Mouse (Mus musculus) adrenal gland, adult 8-10 months (tissue): ENCODE measurements around the gene Gpd1l. TPM values are rescaled to one million over a fixed set of nuclear protein-coding genes. Genes with fewer than 3 reads are reported as not detected.

Experiments
- DNase-seq: peaks from one replicate; pipeline ENCODE4 v3.0.0; 2022
- total RNA-seq, 4 experiments: library from RNA; stranded (reverse); gene quantifications; 2 replicates each; pipeline ENCODE4 v1.2.4; 2022

The Gpd1l gene
- total RNA-seq, 4 experiments from 2014 or later: 30.8 to 40.4 (median 33.2) TPM

DNA sequence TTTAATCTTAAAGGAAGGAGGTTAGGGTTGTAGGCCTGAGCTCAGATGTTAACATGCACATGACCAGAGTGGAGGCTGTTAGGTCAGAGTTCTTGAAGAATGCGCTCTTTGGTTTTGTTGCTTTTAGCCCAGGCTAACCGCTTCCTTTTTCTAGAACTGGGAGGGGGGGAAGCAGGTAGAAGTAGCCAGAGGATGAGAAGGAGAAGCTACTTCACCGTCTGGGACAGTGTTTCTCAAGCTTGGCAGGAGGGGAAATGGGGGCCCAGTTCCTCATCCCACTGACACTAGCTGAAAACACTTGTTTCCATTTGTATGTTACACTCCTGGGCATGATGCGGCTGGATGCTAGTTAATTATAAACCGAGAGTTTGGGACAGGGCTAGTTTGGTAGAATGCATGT, 8.2 kb downstream of the Gpd1l start:
- no peak for DNase-seq

DNA sequence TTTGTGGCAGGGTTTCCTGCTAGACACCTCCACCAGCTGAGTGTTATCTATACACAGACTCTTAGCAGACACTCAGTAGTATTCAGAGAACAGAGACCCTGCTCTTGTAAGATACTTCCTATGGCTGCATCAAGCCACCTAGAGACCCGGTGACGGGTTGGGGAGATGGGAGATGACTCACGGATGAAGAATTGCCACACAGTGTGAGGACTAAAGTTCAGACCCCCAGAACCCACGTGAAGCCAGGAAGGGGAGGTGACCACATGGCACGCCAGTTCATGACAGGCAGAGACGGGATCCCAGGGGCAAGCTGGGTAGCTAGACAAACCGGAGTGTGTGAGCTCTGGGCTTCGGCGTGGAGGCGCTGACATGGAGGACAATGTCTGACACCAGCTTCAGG, 8.7 kb downstream of the Gpd1l start:
- DNase-seq: no peak

DNA sequence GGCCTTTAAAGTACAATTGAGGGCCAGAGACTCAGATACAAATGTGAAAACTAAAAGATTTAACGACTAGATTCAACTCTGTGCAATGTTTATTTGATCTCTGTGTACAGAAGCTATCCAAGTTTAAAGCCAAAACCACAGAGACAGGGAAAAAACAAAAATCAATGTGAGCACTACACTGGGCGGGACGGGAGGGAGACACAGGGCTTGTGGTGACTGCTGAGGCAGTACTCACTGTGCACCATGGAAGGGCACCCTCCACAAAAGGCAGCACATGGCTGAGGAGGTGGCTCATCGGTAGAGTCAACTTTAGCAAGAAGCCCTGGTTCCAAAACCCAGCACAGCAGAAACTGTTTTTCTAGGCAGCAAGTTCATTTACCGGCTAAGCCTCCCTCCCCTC, 9.3 kb downstream of the Gpd1l start:
- no peak for DNase-seq

DNA sequence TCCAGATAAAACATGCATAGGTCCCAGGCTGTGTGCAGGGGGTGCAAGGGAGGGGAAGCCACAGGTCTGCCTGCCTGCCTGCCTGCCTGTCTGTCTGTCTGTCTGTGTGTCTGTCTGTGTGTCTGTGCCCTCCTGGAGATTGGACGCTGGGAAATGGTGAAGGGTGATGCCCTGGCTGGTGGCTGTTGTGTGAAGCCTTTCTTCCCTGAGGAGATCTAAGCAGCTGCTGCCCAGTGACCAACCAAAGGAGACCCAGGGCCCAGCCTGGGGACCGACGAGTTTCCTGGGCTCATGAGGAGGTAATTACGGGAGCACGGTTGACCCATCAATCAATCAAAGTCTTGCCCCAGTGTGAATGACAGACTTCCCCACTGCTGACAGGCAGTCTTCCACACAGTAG, 11.6 kb downstream of the Gpd1l start:
- DNase-seq: no peak

DNA sequence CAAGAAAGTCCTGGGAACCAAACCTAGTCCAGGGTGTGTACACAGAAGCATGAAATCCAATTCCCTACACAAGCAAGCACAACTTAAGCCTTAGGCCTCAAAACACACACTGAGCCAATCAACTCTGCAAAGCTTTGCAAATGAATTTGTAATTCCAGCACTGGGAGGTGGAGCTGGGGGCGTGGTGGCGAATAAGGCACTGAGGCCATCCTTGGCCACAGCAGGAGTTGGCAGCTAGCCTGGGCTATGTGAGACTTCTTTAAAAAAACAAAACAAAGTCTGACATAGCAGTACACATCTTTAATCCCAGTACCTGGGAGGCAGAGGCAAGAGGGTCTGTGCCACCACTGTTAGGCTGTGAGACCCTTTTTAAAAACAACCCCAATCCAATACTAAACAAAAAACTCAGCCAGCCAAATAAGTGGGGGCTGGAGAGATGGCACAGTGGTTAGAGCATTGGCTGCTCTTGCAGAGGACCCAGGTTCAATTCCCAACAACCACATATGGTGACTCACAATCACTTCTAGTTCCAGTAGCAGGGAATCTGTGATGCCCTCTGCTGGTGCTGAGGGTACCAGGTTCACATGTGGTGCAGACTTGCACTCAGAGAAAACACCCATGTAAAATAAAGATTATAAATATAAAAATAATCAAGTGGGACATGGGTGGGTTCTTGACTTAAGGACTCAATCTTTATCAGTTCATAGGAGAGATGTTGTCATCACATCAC, 12.3 kb downstream of the Gpd1l start:
- no peak for DNase-seq

DNA sequence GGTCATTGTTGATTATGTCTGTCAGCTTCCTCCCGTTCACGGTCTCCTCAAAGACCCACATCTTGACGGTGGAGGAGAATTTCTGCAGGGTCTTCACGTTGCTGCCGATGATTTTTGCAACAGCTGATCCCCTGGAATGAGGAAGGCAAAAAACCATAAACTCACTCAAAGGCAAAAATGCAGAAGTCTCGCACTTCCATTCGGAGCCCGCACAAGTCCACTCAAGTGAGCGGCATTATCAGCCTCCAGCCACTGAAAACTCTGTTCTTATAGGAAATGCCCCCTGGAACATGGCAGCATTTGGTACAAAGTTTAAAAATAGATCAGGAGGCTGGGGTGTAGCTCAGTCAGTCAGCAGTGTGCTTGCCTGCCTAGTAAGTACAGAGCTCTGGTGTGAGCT, 13.2 kb downstream of the Gpd1l start:
- DNase-seq: no peak

DNA sequence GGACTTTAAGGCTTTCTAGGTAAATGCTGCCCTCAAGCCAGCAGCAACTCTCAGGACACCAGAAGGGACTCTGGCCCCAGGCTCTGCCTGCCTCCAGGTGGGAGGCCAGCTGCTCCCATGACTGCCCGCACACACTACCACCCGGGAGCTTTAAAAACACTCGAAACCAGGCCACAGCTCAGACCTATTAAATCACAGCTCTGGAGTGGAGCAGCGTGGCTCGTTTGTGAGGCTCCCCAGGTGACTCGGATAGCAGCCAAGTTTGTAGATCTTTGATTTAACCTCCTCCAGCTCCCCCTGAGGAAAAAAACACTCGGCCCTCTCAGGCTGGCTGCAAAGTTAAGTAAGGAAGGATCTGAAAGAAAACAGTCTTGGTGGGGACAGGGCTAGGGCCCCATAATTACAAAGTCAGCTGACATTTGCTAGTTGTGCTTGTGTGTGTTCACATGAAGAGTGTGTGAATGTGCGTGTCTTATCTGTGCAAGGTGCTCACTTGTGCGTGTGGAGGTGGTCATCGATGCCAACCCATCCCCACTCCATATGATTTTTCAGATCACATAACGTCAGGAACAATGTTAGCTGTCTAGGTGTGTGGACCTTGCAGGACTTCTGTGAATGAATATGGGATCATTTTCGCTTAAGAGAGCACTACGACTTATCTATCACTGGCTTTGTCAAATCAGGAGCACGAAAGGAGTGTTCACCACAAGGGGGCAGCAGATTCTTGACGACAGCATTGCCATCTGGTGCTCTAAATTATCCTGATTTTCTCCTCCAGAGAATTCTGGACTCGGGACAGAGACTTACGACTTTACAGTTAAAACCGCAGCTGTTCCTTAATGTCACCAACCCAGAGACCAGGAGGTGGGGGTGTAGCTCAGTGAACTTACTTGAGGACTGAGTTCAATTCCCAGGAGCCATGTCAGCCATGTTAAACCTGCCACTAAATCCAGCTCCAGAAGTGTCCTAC, 20.8 kb downstream of the Gpd1l start:
- DNase-seq: peak; percentile 32

DNA sequence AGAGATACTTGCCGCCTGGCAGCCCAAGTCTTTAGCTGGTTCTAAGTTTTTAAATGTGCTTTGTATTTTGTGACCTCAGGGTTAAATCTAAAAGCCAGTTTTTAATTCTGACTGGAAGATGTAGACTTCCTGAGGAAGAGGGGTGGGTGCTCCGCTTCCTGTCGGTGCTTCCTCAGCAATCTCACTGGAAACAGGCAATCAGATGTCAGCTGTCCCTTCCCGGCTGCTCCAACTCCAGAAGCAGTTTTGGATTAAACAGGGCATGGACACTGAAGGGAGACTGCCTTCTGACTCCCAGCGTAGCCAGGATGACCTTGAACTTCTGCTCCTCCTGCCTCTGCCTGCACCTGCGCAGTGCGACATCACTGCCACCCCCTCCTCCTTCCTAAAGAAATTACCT, 26.3 kb downstream of the Gpd1l start:
- no peak for DNase-seq

DNA sequence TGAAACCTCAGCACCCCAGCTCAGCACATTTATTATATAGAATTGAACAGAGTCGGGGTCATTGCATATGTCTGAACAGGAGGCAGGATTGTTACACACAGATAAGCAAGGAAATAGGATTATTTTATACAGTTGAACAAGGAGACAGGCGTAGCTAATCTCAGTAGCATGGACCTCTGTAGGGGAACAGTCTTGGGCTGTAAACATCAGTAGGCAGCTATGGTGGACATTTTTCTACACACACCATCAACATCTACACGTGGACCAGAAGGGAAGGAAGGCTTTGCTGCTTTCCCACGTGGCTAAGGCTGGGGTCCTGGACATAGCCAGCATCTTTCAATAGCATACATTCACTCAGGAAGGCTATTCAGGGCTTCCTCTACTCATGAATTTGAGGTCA, 37.9 kb downstream of the Gpd1l start:
- DNase-seq: no peak

DNA sequence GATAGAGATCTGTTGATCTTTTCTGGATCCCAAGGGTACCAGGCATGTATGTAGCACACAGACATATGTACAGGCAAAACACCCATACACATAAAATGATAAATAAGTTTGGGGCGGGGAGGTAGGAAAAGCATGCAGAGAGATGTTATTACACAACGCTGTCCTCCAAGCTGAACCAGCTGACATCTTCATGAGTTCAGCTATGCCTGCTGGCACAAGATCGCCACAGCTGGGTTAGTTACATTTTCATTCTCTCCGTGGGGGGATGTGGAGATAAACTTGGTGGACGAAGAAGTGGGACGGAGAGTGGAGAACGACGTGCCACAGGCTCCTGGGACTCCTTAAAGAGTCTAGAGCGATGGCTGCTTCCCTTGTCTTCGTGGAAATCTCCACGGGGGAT, 40.8 kb downstream of the Gpd1l start:
- no peak for DNase-seq

DNA sequence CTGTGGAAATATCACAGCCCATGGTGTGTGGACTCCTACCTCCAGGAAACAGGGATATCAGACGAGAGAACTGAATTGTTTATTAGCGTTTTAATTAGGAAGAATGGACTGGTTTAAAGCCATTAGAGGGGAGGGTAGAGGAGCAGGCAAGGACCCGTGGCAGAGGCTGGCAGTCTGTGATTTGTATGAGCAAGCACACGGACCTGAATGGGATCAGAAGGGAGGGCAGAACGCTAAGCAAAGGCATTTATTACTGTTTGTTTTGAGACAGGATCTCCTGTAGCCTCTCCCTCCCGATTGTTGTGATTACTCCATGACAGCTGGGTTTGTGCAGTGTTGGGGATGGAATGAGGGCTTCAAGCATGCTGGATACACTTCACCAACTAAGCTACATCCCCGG, 43.4 kb downstream of the Gpd1l start:
- DNase-seq: no peak

DNA sequence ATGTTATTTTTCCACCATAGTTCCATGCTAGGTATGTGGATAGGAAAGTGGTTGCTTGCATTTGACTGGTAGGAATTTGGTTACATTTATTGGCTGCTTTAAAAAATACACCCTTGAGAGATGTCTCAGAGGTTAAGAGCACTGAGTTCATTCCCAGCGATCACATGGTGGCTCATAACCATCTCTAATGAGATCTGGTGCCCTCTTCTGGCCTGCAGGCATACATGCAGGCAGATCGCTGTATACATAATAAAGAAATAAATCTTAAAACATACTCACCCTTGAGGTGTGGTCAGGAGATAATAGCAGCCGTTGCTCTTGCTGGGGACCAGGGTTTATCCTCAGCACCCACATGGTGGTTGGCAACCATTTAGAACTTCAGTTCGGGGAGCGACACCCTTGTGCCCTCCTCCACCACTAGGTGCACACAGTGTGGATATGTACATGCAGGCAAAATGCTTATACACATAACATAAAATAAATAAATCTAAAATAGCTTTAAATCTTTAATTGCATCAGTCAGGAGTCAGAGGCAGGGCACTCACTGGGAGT, 44.9 kb downstream of the Gpd1l start:
- DNase-seq: no peak

DNA sequence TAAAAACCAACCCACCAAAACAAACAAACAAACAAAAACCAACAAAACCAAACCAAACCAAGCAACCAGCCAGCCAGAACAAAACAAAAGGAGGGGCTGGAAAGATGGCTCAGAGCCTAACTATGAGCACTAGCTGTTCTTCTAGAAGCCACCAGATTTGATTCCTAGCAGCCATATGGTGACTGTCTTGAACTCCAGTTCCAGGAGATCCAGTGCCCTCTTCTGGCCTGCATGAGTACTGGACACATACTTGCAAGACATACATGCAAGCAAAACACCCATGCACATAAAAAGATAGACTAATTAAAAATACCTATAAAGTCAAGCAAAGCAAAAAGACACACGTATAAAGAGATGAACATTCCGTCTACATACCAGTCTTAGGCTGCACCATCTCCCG, 46.1 kb downstream of the Gpd1l start:
- DNase-seq: no peak

DNA sequence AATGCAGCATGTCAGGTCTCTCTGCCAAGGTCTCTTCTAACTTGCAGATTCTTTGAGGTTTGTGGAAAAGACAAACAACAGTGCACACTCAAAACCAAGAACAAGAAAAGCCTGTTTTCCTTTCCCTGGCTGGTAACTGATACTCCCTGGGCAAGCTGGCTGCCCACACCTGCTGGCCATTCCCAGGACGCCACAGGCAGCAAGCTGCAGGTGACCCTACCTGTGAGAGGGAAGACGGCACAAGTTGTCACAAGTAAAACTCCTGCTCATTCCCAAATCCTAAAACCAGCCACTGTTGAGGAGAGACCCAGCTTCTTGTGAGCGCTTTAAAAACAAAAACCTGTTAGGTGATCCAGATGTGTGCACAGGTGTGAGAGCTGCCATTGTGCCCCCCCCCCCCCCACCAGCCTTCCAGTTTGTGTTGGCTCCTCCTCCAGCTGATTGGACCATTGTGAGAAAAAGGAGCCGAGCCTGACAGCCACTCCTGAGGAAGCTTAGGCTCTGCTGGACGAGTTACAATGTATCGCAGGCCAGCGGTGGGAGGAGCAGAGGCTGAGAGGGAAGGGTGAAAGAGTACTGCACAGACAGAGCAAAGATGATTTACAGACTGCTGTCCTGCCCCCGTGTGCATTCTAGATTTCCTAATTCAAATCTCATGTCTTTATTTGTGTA, 47.7 kb downstream of the Gpd1l start:
- DNase-seq: no peak

DNA sequence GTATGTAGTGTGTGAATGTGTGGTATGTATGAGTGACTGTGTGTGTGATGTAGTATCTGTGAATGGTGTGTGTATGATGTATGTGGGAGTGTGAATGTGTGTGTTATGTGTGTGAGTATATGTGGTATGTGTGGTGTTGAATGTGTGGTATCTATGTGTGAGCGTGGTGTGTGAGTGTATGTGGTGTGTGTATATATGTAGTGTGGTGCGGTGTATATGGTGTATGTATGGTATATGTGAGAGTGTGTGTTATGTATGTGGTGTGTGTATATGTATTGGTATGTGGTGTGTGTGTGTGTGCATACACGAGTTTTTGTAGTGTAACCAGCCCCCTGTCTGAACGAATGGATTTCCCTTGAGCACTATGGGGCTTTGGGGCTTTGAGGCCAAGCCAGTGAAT, 48.2 kb downstream of the Gpd1l start:
- DNase-seq: no peak

DNA sequence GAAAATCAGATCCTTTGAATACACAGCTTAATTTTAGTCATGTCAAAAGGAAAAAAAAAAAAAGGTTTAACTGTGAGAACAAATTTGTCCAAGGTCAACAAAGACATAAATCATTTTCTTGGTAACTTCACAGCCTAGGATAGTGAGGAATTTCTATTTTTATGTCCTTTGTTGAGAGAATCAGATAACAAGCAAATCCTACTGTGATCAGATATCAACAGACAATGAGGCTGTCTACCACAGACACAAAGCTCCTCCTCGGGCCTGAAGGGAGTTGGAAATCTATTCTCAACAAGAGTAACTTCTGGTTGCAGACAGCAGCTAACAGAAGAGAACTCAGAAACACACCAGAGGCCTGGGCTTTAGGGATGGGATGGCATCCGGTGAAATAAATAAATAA, 51.8 kb downstream of the Gpd1l start:
- DNase-seq: no peak

DNA sequence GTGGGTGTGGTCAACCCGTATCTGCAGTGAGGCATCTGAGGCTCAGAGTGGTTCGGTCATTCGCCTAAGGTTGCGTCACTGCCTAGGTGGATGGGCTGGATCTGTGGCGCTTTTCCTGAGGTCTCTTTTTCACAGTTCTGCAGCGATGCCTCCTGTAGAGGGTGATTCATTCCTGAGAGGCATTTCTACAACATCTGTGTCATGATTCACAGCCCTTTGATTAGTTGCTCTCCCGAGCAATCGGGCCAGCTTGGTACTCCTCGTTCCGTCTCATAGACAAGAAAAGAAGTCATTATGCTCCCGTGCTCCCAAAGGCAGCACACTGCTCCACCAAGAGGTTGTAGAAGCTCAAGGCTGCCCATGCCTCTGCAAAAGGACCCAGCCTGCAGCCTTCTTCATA, 78.5 kb downstream of the Gpd1l start:
- DNase-seq: peak; percentile 13

DNA sequence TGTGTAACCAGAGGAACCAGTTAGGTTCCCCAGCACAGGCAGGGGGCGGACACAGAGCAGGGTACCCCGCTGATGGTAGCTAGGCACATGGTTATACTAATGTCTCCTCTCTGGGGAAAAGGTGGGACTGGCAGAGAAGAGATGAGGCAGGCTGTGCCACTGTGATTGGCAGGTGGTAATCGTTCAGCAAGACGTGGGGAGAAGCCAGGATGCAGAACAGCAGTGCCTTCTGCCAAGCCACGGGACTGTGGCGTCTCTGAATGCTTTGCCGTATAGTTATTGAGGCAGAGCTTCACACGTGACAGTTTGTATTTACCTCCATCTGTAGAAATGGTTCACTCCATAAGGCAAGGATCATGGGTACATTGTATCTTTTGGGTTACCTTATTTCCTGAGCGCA, 79.1 kb downstream of the Gpd1l start:
- DNase-seq: no peak

DNA sequence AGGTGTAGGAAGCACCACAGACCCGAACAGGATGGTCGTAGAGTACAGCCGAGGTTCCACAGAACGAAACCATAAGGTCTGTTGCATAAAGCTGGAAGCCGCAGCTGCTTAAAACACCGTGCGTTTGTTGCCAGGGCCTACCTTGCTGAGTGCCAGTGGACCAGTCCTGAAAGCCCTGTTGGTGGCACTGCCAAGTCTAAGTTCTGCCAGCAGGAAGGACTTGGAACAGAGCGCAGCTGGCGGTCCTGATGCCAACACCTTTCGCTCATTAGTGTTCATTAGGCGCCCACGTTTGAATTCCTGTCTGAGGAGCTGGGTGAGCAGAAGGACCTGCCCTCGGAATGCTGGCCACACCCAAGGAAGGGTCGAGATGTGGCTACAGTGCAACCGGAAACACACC, 80.5 kb downstream of the Gpd1l start:
- no peak for DNase-seq

DNA sequence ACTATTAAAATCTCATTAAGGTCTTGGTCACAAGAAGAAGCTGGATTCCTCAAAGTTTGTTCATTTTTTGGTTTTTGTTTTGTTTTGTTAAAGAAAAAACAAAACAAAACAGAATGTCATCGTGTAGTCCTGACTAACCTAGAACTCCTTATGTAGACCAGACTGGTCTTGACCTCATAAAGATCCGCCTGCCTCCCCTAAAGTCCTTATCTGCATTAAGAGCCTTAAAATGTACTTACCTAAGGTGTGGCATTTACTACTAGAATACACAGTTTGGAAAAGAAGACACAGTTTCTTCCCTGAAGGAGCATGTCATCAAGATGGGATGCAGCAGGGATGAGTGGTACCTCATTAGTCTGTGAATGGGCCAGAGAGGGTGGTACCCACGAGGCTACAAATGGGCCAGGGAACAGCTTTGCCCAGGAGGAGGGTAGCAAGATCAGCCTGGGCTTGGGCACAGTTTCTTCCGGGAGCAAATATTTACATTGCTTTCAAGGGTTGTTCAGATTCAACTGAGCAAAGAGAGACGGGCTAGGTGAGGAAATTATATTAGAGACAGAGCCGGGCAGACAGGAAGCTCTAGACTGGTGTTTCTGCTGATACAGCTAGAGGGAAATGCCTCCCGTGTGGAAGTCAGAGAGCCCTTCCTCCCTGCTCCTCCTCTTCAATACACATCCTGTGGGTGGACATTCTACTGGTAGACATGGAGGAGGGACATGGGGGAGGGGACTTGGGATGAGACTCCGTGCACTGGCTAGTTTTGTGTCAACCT, 82.2 kb downstream of the Gpd1l start:
- no peak for DNase-seq
